Mouse (Mus musculus) intestine, embryonic 14.5 days (tissue): ENCODE data around the gene Tma7. TPM values are rescaled to one million over a fixed set of nuclear protein-coding genes. Genes with fewer than 3 reads are reported as not detected.

ENCODE experiments used
- ATAC-seq: fragments of 200-750 bp; cut with Nextera tagmentation; replicated peaks from 2 replicates; pipeline ENCODE4 v1.8.0; 2017; ENCODE audit warnings: low read depth, moderate number of reproducible peaks, moderate TSS enrichment, moderate library complexity; ENCODE audit not compliant: low FRiP score, low TSS enrichment
- DNase-seq: peaks from one replicate; pipeline ENCODE4 v3.0.0-alpha.2; 2018; ENCODE audit warnings: low spot score
- H3K27ac ChIP-seq: fragments of 300-500 bp; sonication (generic); 2 replicates; pipeline ENCODE4 v1.5.1; 2014; ENCODE audit warnings: low read depth, mild to moderate bottlenecking, control low read depth
- H3K27me3 ChIP-seq: fragments of 300-500 bp; sonication (generic); replicated peaks from 2 replicates; pipeline ENCODE4 v1.6.1; 2014; ENCODE audit warnings: low read length, control low read depth; ENCODE audit not compliant: control insufficient read depth, insufficient read depth
- H3K36me3 ChIP-seq: fragments of 300-500 bp; sonication (generic); 2 replicates; pipeline ENCODE4 v1.6.1; 2014; ENCODE audit warnings: low read length, control low read depth; ENCODE audit not compliant: control insufficient read depth, insufficient read depth
- H3K4me1 ChIP-seq: fragments of 300-500 bp; sonication (generic); replicated peaks from 2 replicates; pipeline ENCODE4 v1.6.1; 2014; ENCODE audit warnings: low read length, control low read depth, mixed read lengths; ENCODE audit not compliant: control insufficient read depth, insufficient read depth
- H3K4me2 ChIP-seq: fragments of 300-500 bp; sonication (generic); 2 replicates; pipeline ENCODE4 v1.6.1; 2014; ENCODE audit warnings: low read length
- H3K4me3 ChIP-seq: fragments of 300-500 bp; sonication (generic); 2 replicates; pipeline ENCODE4 v1.5.1; 2014; ENCODE audit warnings: low read depth, low read length, control low read depth, mixed read lengths
- H3K9ac ChIP-seq: fragments of 300-500 bp; sonication (generic); 2 replicates; pipeline ENCODE4 v1.6.1; 2014; ENCODE audit warnings: mild to moderate bottlenecking, low read length
- H3K9me3 ChIP-seq: fragments of 300-500 bp; sonication (generic); 2 replicates; pipeline ENCODE4 v1.6.1; 2016; ENCODE audit warnings: low read length, control low read depth; ENCODE audit not compliant: control insufficient read depth
- WGBS: fragments of 180-500 bp; shearing (Covaris S2); extraction: QIAGEN DNeasy Blood & Tissue Kit; methylation state at CpG from one replicate; pipeline ENCODE4 v1.1.7; 2014; 5-methylcytosine and 5-hydroxymethylcytosine counted together
- polyA plus RNA-seq: library from polyadenylated mRNA; unstranded; fragments of >200 nt; fragmentation: Nextera tagmentation; extraction: Ambion mirVana; gene quantifications from 2 replicates; pipeline ENCODE4 v1.2.1, GENCODE M21; 2014

The Tma7 gene
- polyA plus RNA-seq, 1 experiment from 2014 or later: 682 TPM

GRCm38 (mm10) chr9:109110240-109110639 is 27.9 kb upstream of the Tma7 start:
- Histone ChIP-seq H3K4me1 (no peaks in the 10 kb centered on the region), H3K4me2 (no peak overlapping the region), H3K27ac (no peak overlapping the region), H3K4me3 (no peak overlapping the region), H3K9ac (no peak overlapping the region), H3K36me3 (peaks cover 86% of the 10 kb centered on the region), H3K27me3 (no peaks in the 10 kb centered on the region), H3K9me3 (no peaks in the 10 kb centered on the region)
- DNase-seq (no peak), ATAC-seq (no peak)
- WGBS: 93% methylated on average over 11 of the region's 11 CpGs

- Histone ChIP-seq H3K4me1 (no peaks in the 10 kb centered on the region), H3K4me2 (no peak overlapping the region), H3K4me3 (no peak overlapping the region), H3K27ac (no peak overlapping the region), H3K27me3 (no peaks in the 10 kb centered on the region), H3K9ac (no peak overlapping the region), H3K36me3 (peaks cover 82% of the 10 kb centered on the region), H3K9me3 (no peaks in the 10 kb centered on the region)
- ATAC-seq: no peak
- WGBS: 58% methylated on average over 5 of the region's 6 CpGs
- DNase-seq: no peak
Measured at GRCm38 (mm10) chr9:109107341-109107740, 25.0 kb upstream of the Tma7 start.

DNA sequence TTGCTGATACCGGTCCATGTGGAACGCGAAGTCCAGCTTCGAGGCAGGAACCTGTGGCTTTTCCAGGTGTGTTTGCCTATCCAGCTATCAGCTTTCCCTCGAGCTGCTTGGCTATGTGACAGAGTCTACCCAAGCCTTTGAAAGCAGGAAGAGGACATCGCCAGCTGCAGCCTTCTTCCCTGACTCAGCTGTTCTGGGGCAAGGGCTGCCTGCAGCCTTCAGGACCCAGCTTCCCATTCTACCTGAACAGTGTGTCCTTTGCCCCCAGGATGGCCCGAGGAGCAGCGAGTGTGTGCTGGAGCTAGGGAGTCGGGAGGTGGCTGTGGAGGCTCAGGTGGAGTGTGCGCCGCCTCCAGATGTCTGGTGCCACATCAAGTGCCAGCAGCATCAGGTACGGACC is 23.3 kb upstream of the Tma7 start:
- H3K4me2 ChIP-seq: no peak overlapping the region
- H3K27me3 ChIP-seq: no peaks in the 10 kb centered on the region
- 92% methylated on average over 12 of the region's 12 CpGs for WGBS
- no peaks in the 10 kb centered on the region for H3K4me1 ChIP-seq
- no peak for DNase-seq
- no peak for ATAC-seq
- no peak overlapping the region for H3K4me3 ChIP-seq
- H3K36me3 ChIP-seq: peaks cover 75% of the 10 kb centered on the region
- no peak overlapping the region for H3K27ac ChIP-seq
- H3K9ac ChIP-seq: no peak overlapping the region
- no peaks in the 10 kb centered on the region for H3K9me3 ChIP-seq

DNA sequence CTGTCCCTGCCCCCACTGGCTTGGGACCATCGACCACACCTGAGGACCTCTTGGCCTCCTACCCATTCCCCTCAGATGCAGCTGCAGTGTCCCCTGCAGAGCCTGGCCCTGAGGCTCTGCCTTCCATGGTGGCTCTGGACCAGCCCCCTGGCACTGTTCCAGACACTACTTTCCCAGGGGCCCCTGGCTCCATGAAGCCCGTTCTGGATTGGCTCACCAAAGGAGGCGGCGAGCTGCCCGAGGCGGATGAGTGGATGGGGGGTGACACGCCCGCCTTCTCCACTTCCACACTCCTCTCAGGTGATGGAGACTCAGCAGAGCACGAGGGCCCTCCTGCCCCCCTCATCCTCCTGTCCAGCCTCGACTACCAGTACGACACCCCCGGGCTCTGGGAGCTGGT is 22.6 kb upstream of the Tma7 start:
- Histone ChIP-seq H3K4me3 (no peak overlapping the region), H3K9ac (no peak overlapping the region), H3K4me2 (no peak overlapping the region), H3K9me3 (no peaks in the 10 kb centered on the region), H3K36me3 (peaks cover 75% of the 10 kb centered on the region), H3K4me1 (no peaks in the 10 kb centered on the region), H3K27me3 (no peaks in the 10 kb centered on the region), H3K27ac (no peak overlapping the region)
- 74% methylated on average over 12 of the region's 12 CpGs for WGBS
- ATAC-seq (no peak), DNase-seq (no peak)

- Histone ChIP-seq H3K9me3 (no peaks in the 10 kb centered on the region), H3K9ac (no peak overlapping the region), H3K27me3 (no peaks in the 10 kb centered on the region), H3K36me3 (peaks cover 68% of the 10 kb centered on the region), H3K4me1 (peaks cover 5% of the 10 kb centered on the region), H3K27ac (no peak overlapping the region), H3K4me2 (no peak overlapping the region), H3K4me3 (no peak overlapping the region)
- DNase-seq: no peak
- 90% methylated on average over 9 of the region's 9 CpGs for WGBS
- no peak for ATAC-seq
Measured at GRCm38 (mm10) chr9:109104083-109104482, 21.7 kb upstream of the Tma7 start.

DNA sequence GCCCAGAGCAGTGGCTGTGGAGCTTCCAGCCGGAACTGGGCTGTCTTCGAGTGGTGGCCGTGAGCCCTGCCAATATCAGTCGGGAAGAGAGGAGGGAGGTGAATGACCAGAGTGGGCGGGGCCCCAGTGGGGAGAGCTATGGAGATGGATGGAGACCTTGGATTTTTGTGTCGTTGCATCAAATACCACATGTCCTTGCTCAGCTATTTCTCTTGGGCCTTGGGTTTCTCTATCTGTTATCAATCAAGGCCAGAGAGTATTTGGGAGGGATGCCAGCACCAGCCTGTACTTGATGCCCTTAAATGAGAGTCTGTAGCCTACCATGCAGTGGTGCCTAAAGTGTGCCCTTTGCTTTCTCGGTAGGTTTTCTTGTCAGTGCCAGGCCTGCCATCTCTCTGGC is 20.9 kb upstream of the Tma7 start:
- Histone ChIP-seq H3K27me3 (no peaks in the 10 kb centered on the region), H3K4me2 (no peak overlapping the region), H3K9me3 (no peaks in the 10 kb centered on the region), H3K36me3 (peaks cover 60% of the 10 kb centered on the region), H3K4me1 (peaks cover 12% of the 10 kb centered on the region), H3K27ac (no peak overlapping the region), H3K9ac (no peak overlapping the region), H3K4me3 (no peak overlapping the region)
- 67% methylated on average over 7 of the region's 7 CpGs for WGBS
- DNase-seq (no peak), ATAC-seq (no peak)

DNA sequence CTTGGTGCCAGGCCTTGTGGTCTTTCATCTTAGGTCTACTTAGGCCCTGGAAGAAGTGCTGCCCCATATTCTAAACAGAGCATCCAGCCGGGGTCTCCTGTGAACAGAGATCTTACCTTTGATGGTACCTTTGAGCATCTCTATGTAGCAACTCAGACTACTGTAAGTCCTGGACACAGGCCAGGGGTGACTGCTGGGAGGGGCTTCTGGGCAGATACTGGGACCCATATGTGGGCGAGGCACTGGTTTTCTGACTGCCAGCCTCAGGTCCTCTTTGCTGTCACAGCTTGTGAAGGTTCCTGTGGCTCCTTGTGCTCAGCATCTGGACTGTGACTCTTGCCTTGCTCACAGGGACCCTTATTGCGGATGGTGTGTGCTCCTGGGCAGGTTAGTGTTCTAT is 20.2 kb upstream of the Tma7 start:
- H3K4me1 ChIP-seq: peaks cover 19% of the 10 kb centered on the region
- H3K9me3 ChIP-seq: no peaks in the 10 kb centered on the region
- no peak for ATAC-seq
- no peaks in the 10 kb centered on the region for H3K27me3 ChIP-seq
- no peak overlapping the region for H3K4me3 ChIP-seq
- DNase-seq: no peak
- WGBS: 89% methylated on average over 3 of the region's 3 CpGs
- H3K9ac ChIP-seq: no peak overlapping the region
- H3K27ac ChIP-seq: no peak overlapping the region
- peaks cover 56% of the 10 kb centered on the region for H3K36me3 ChIP-seq
- H3K4me2 ChIP-seq: no peak overlapping the region

DNA sequence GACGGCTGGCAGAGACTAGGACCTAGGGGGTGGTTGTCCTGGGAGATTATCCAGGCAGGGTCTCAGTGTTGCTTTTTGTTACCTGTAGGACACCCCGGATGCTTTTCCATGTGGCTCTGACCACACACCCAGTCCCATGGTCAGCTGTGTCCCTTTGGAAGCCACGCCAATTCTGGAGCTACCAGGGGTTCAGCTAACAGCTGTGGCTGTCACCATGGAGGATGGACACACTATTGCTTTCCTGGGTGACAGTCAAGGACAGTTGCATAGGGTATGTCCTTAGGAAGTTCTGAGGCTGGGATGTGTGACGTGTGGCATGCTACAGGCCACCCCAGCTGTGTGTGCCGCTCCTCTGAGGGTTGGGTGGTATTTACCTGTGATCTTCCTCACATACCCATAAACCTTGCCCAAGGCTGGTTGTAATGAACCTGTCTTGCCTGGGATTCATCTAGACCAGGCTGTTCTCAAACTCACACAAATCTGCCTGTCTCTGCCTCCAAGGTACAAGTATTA is 19.6 kb upstream of the Tma7 start:
- Histone ChIP-seq H3K4me3 (no peak overlapping the region), H3K4me1 (peaks cover 25% of the 10 kb centered on the region), H3K36me3 (peaks cover 56% of the 10 kb centered on the region), H3K9ac (no peak overlapping the region), H3K9me3 (no peaks in the 10 kb centered on the region), H3K4me2 (no peak overlapping the region), H3K27me3 (no peaks in the 10 kb centered on the region), H3K27ac (no peak overlapping the region)
- ATAC-seq (no peak), DNase-seq (no peak)
- WGBS: 90% methylated on average over 5 of the region's 5 CpGs

GRCm38 (mm10) chr9:109100307-109100928 is 18.0 kb upstream of the Tma7 start:
- no peak overlapping the region for H3K4me3 ChIP-seq
- no peak overlapping the region for H3K9ac ChIP-seq
- no peak for ATAC-seq
- no peaks in the 10 kb centered on the region for H3K9me3 ChIP-seq
- WGBS: 87% methylated on average over 20 of the region's 20 CpGs
- no peak overlapping the region for H3K27ac ChIP-seq
- peaks cover 41% of the 10 kb centered on the region for H3K36me3 ChIP-seq
- peaks cover 32% of the 10 kb centered on the region for H3K4me1 ChIP-seq
- no peak overlapping the region for H3K4me2 ChIP-seq
- no peak for DNase-seq
- H3K27me3 ChIP-seq: no peaks in the 10 kb centered on the region
